17 mouse cellular contexts compared by ENCODE assay signal in genomic region chr9:54759592-54759991, GRCm38 (mm10). TPM values are rescaled to one million over a fixed set of nuclear protein-coding genes. Genes with fewer than 3 reads are reported as not detected.
DNase-seq lines count a peak whose midpoint lies in the region; ATAC-seq lines count a peak whose summit lies in the region.
"Had no signal": no experiment of that assay in that cellular context is flagged by ENCODE, and none has a peak within 500 bp of the region (broad histone marks: within the 10 kb centered on the region; RNA-seq: fewer than 3 reads in every experiment).

No protein-coding gene starts in this region.

- H3K4me1 ChIP-seq in lung, embryonic 15.5 days: peaks cover 13% of the 10 kb centered on the region
- H3K4me1 ChIP-seq in hindbrain, embryonic 16.5 days (ENCODE audit: control insufficient read depth, insufficient read depth, low read depth, low read length): peaks cover 2% of the 10 kb centered on the region
- H3K4me1 ChIP-seq: liver, embryonic 15.5 days had no signal

- H3K4me3 ChIP-seq in lung, embryonic 15.5 days: no peak overlapping the region
- no peak overlapping the region for H3K4me3 ChIP-seq in hindbrain, embryonic 16.5 days (ENCODE audit: low read length)
- H3K4me3 ChIP-seq: heart, adult 2 months; limb, embryonic 12.5 days; liver, embryonic 15.5 days had no signal

- WGBS in lung, embryonic 15.5 days: 20% methylated on average over 6 of the region's 6 CpGs
- WGBS in hindbrain, embryonic 16.5 days: 12% methylated on average over 6 of the region's 6 CpGs

- peak; percentile 50 for ATAC-seq in lung, embryonic 15.5 days (ENCODE audit: borderline replicate concordance, extremely low read depth, low FRiP score, low TSS enrichment)
- ATAC-seq in hindbrain, embryonic 16.5 days: 0 out of 2 replicates have a peak, but pooled peaks have one; percentile 20
- ATAC-seq: activated CD4-positive, CD25-positive, alpha-beta regulatory T cell, adult 4 months; intestine, postnatal 0 days had no signal

- no peaks in the 10 kb centered on the region for H3K36me3 ChIP-seq in lung, embryonic 15.5 days
- no peaks in the 10 kb centered on the region for H3K36me3 ChIP-seq in hindbrain, embryonic 16.5 days (ENCODE audit: control insufficient read depth, insufficient read depth, low read length)
- H3K36me3 ChIP-seq: limb, embryonic 12.5 days; liver, embryonic 15.5 days had no signal

- no peak overlapping the region for H3K4me2 ChIP-seq in lung, embryonic 15.5 days
- H3K4me2 ChIP-seq in hindbrain, embryonic 16.5 days (ENCODE audit: low read length): no peak overlapping the region
- H3K4me2 ChIP-seq: limb, embryonic 12.5 days; liver, embryonic 15.5 days had no signal

- intact Hi-C loops in left cerebral cortex, postnatal 25 days (cut with DNase I): no loop called here

- no peak overlapping the region for H3K9ac ChIP-seq in lung, embryonic 15.5 days
- H3K9ac ChIP-seq in hindbrain, embryonic 16.5 days (ENCODE audit: low read depth, low read length): no peak overlapping the region
- H3K9ac ChIP-seq: limb, embryonic 12.5 days; liver, embryonic 15.5 days had no signal

- H3K27ac ChIP-seq in lung, embryonic 15.5 days: no peak overlapping the region
- no peak overlapping the region for H3K27ac ChIP-seq in hindbrain, embryonic 16.5 days (ENCODE audit: low read depth, low read length)
- H3K27ac ChIP-seq: heart, adult 2 months; limb, embryonic 12.5 days; liver, embryonic 15.5 days had no signal

- DNase-seq in lung, postnatal 14 days: no peak
- DNase-seq in embryo, embryonic 9.5 days (ENCODE audit: extremely low spot score): peak; percentile 72
- peak; percentile 39 to 52 for DNase-seq in kidney, postnatal 36 days
- DNase-seq in cerebellum, adult 11-12 months: no peak
- no peak for DNase-seq in left cerebral cortex, postnatal 25 days (ENCODE audit: low spot score in 2 of 2)
- DNase-seq: heart, adult 2 months; heart, postnatal 36 days; right cerebral cortex, postnatal 25 days; thymus, adult 2 months had no signal

- peaks cover 32% of the 10 kb centered on the region for H3K27me3 ChIP-seq in lung, embryonic 15.5 days
- peaks cover 7% of the 10 kb centered on the region for H3K27me3 ChIP-seq in hindbrain, embryonic 16.5 days (replicated peaks; ENCODE audit: control insufficient read depth, insufficient read depth, low read length)

- no peaks in the 10 kb centered on the region for H3K9me3 ChIP-seq in lung, embryonic 15.5 days
- H3K9me3 ChIP-seq in hindbrain, embryonic 16.5 days (ENCODE audit: control insufficient read depth, low read length): no peaks in the 10 kb centered on the region
- H3K9me3 ChIP-seq: limb, embryonic 12.5 days; liver, embryonic 15.5 days had no signal

RNA-seq across cellular contexts. Expression of gene Crabp1, which starts 5.0 kb away (rescaled TPM):
- 18.6 and 19.1 TPM in 2 replicates for polyA plus RNA-seq in lung, embryonic 15.5 days (2015; fragmentation: Nextera tagmentation; extraction: Ambion mirVana)
- polyA plus RNA-seq in hindbrain, embryonic 16.5 days (2015; fragmentation: Nextera tagmentation; extraction: Ambion mirVana): 225 and 236 TPM in 2 replicates
- 1 to 10 TPM; 1.7 to 3.4 TPM for total RNA-seq in left cerebral cortex, postnatal 25 days (2021)
- total RNA-seq: common myeloid progenitor, adult 5-6 weeks; heart, adult 2 months; heart, postnatal 36 days; megakaryocyte progenitor cell, adult 5-6 weeks had no signal
- polyA plus RNA-seq: activated CD4-positive, CD25-positive, alpha-beta regulatory T cell, adult 4 months; heart, adult 2 months had no signal

RNA-seq across cellular contexts. Expression of gene Wdr61, which starts 25.3 kb away (rescaled TPM):
- polyA plus RNA-seq in lung, embryonic 15.5 days (2015; fragmentation: Nextera tagmentation; extraction: Ambion mirVana): 148 and 149 TPM in 2 replicates
- polyA plus RNA-seq in hindbrain, embryonic 16.5 days (2015; fragmentation: Nextera tagmentation; extraction: Ambion mirVana): 90.1 and 93.3 TPM in 2 replicates
- total RNA-seq in left cerebral cortex, postnatal 25 days (2021): 10 to 100 TPM; 53.9 to 59.2 TPM

Comparison
In these comparisons a context has a peak if more than half of its experiments do, and no peak if none do; other contexts are left out.
1. DNase-seq: peak in embryo, embryonic 9.5 days (single experiment) and kidney, postnatal 36 days (2 of 2); none in lung, postnatal 14 days (single experiment), cerebellum, adult 11-12 months (single experiment) and left cerebral cortex, postnatal 25 days (0 of 2).
2. RNA of gene Crabp1, which starts 5.0 kb away (polyA plus RNA-seq): 225 to 236 TPM in hindbrain, embryonic 16.5 days; 18.6 to 19.1 TPM in lung, embryonic 15.5 days; every median in the first group is over 10 times any median in the second.